Mouse (Mus musculus): ENCODE measurements around the gene Dennd4b. TPM values are rescaled to one million over a fixed set of nuclear protein-coding genes. Genes with fewer than 3 reads are reported as not detected.

Gene Dennd4b
- total and polyA plus RNA-seq, 3 experiments, result 9.8 to 45.3 (median 27.8) TPM

- Histone ChIP-seq H3K4me1 (ENCODE audit: control insufficient read depth in 1 of 2, insufficient read depth in 2 of 2) (peaks cover 10 to 35% of the 10 kb centered on the region in 2 experiments; a peak in 3 of 4 replicates), H3K79me2 (replicated peaks; ENCODE audit: control insufficient read depth, extremely low read depth, insufficient read depth, poor library complexity, severe bottlenecking) (no peaks in the 10 kb centered on the region), H3K4me2 (ENCODE audit: insufficient read depth, low read depth, poor library complexity, severe bottlenecking) (no peak overlapping the region), H3K36me3 (replicated peaks in 1 of 2; ENCODE audit: control insufficient read depth in 1 of 2, insufficient read depth in 1 of 2, low read length in 1 of 2) (no peaks in the 10 kb centered on the region), H3K9me3 (replicated peaks; ENCODE audit: low read length) (no peaks in the 10 kb centered on the region), H3K27ac (ENCODE audit: insufficient read depth, low read depth) (no peak overlapping the region), H3K27me3 (replicated peaks) (no peaks in the 10 kb centered on the region), H3K9ac (ENCODE audit: insufficient read depth, low read depth) (no peak overlapping the region), H3K4me3 (replicated peaks in 1 of 3; ENCODE audit: low read depth in 2 of 3, low read length in 2 of 3, poor library complexity in 1 of 3) (no peak overlapping the region)
- no peak for DNase-seq (ENCODE audit: extremely low read depth)
- TF ChIP-seq MEF2A (IDR thresholded peaks at IDR 0.05; ENCODE audit: borderline replicate concordance, low read depth, low read length) (no peak), BHLHE40 (IDR thresholded peaks at IDR 0.05; ENCODE audit: low read depth, low read length) (no peak), MAFK (IDR thresholded peaks at IDR 0.05; ENCODE audit: insufficient replicate concordance, low read length) (peak; percentile 50; the same call in 1 of the 2 replicates), E2F4 (IDR thresholded peaks at IDR 0.05; ENCODE audit: insufficient replicate concordance, low read depth, low read length) (no peak), CHD2 (IDR thresholded peaks at IDR 0.05; ENCODE audit: low read length) (no peak), RCOR1 (conservative IDR thresholded peaks at IDR 0.05; ENCODE audit: low read depth, low read length) (no peak)
- in situ Hi-C loops (cut with MboI; ENCODE audit: low pct_ligation_motif_present, low pct_unique_long_range_greater_than_20kb, low sequenced_read_pairs) (loop anchor here (5.0 kb wide), 1 partner anchor 150 kb away; no protein-coding TSS in a partner anchor), dilution Hi-C loops (cut with MboI; ENCODE audit: extremely low pct_ligation_motif_present, extremely low pct_unique_long_range_greater_than_20kb, low sequenced_read_pairs) (no loop called here)
Measured at GRCm38 (mm10) chr3:90222455-90222854, 42.5 kb upstream of the Dennd4b start.

GRCm38 (mm10) chr3:90222941-90223340 lies 42.0 kb upstream of the Dennd4b start:
- no peaks in the 10 kb centered on the region for H3K27me3 ChIP-seq (replicated peaks)
- dilution Hi-C loops (cut with MboI; ENCODE audit: extremely low pct_ligation_motif_present, extremely low pct_unique_long_range_greater_than_20kb, low sequenced_read_pairs) (no loop called here), in situ Hi-C loops (cut with MboI; ENCODE audit: low pct_ligation_motif_present, low pct_unique_long_range_greater_than_20kb, low sequenced_read_pairs) (loop anchor here (5.0 kb wide), 1 partner anchor 149 kb away; no protein-coding TSS in a partner anchor)
- no peaks in the 10 kb centered on the region for H3K79me2 ChIP-seq (replicated peaks; ENCODE audit: control insufficient read depth, extremely low read depth, insufficient read depth, poor library complexity, severe bottlenecking)
- no peak overlapping the region for H3K27ac ChIP-seq (ENCODE audit: insufficient read depth, low read depth)
- no peaks in the 10 kb centered on the region for H3K36me3 ChIP-seq (replicated peaks in 1 of 2; ENCODE audit: control insufficient read depth in 1 of 2, insufficient read depth in 1 of 2, low read length in 1 of 2)
- peaks cover 10 to 35% of the 10 kb centered on the region in 2 experiments; a peak in 3 of 4 replicates for H3K4me1 ChIP-seq (ENCODE audit: control insufficient read depth in 1 of 2, insufficient read depth in 2 of 2)
- no peak overlapping the region for H3K9ac ChIP-seq (ENCODE audit: insufficient read depth, low read depth)
- H3K4me3 ChIP-seq (replicated peaks in 1 of 3; ENCODE audit: low read depth in 2 of 3, low read length in 2 of 3, poor library complexity in 1 of 3), result no peak overlapping the region
- DNase-seq (ENCODE audit: extremely low read depth), result no peak
- TF ChIP-seq POLR2AphosphoS2 (IDR thresholded peaks at IDR 0.05; ENCODE audit: low read depth, low read length) (no peak), BHLHE40 (IDR thresholded peaks at IDR 0.05; ENCODE audit: low read depth, low read length) (no peak), MAZ (IDR thresholded peaks at IDR 0.05; ENCODE audit: low read depth, low read length) (no peak), NRF1 (IDR thresholded peaks at IDR 0.05; ENCODE audit: low read depth, low read length) (no peak), CHD1 (IDR thresholded peaks at IDR 0.05; ENCODE audit: low read depth, low read length) (no peak), GABPA (IDR thresholded peaks at IDR 0.05; ENCODE audit: insufficient replicate concordance, low read depth, low read length) (no peak), ZMIZ1 (IDR thresholded peaks at IDR 0.05; ENCODE audit: low read depth, low read length) (no peak), TBP (conservative IDR thresholded peaks at IDR 0.05; ENCODE audit: low read depth, low read length) (no peak), JUN (IDR thresholded peaks at IDR 0.05; ENCODE audit: insufficient read depth, low read depth, low read length) (no peak), MYC (IDR thresholded peaks at IDR 0.05; ENCODE audit: low read depth, low read length) (no peak), EP300 (IDR thresholded peaks at IDR 0.05; ENCODE audit: low read length) (no peak), MEF2A (IDR thresholded peaks at IDR 0.05; ENCODE audit: borderline replicate concordance, low read depth, low read length) (no peak), SIN3A (IDR thresholded peaks at IDR 0.05; ENCODE audit: low read length) (no peak), POLR2A (IDR thresholded peaks at IDR 0.05; ENCODE audit: low read depth, low read length) (no peak), ELF1 (IDR thresholded peaks at IDR 0.05; ENCODE audit: low read depth, low read length) (no peak)
- no peaks in the 10 kb centered on the region for H3K9me3 ChIP-seq (replicated peaks; ENCODE audit: low read length)
- H3K4me2 ChIP-seq (ENCODE audit: insufficient read depth, low read depth, poor library complexity, severe bottlenecking), result no peak overlapping the region

All from CH12.LX (cell line).